14 mouse cellular contexts compared by ENCODE assay signal in the genomic region with DNA sequence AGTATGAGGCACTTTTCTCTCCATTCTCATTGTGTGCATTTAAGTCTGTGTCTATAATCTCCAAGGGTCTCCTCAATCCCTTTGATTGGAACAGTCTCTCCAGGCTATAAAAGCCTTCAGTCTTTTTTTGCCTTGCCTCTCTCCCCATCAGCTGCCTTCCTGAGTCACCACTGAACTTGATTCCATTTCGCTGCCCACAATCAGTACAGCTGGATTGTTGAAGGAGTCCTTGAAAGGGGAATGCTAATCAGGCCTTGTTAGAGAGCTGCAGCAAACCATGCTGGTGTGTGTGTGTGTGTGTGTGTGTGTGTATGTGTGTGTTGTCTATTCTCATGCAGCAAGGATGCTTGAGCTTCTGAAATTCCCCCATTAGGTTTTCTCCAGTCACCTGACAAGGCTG.
"Had no signal": no experiment of that assay in that cellular context is flagged by ENCODE, and none has a peak within 500 bp of the region (broad histone marks: within the 10 kb centered on the region; RNA-seq: fewer than 3 reads in every experiment).

No protein-coding gene starts in this region.

- H3K4me2 ChIP-seq: limb, embryonic 12.5 days; liver, embryonic 15.5 days; neural tube, embryonic 13.5 days had no signal

- H3K27ac ChIP-seq: kidney, postnatal 0 days; limb, embryonic 12.5 days; liver, embryonic 15.5 days; neural tube, embryonic 13.5 days; stomach, postnatal 0 days had no signal

- H3K4me1 ChIP-seq: limb, embryonic 12.5 days; neural tube, embryonic 13.5 days had no signal

- H3K9me3 ChIP-seq: limb, embryonic 12.5 days; liver, embryonic 15.5 days; neural tube, embryonic 13.5 days had no signal

- H3K9ac ChIP-seq: limb, embryonic 12.5 days; liver, embryonic 15.5 days; neural tube, embryonic 13.5 days had no signal

- H3K27me3 ChIP-seq: limb, embryonic 12.5 days; neural tube, embryonic 13.5 days had no signal

- H3K4me3 ChIP-seq: limb, embryonic 12.5 days; liver, embryonic 15.5 days; neural tube, embryonic 13.5 days had no signal

- DNase-seq: kidney, postnatal 36 days; layer of hippocampus, adult 9-11 months; liver; lung, adult 2 months; lung, postnatal 36 days; midbrain, embryonic 14.5 days; right cerebral cortex, adult 18-20 months; thymus, postnatal 4 days had no signal

- H3K36me3 ChIP-seq: limb, embryonic 12.5 days; liver, embryonic 15.5 days; neural tube, embryonic 13.5 days had no signal

- ATAC-seq: lung, postnatal 0 days had no signal
